Mouse (Mus musculus) activated CD4-positive, CD25-positive, alpha-beta regulatory T cell (primary cell): ENCODE results near the gene Tmem26. TPM values are rescaled to one million over a fixed set of nuclear protein-coding genes. Genes with fewer than 3 reads are reported as not detected.

ENCODE experiments used
- polyA plus RNA-seq, 2 experiments: library from polyadenylated mRNA; unstranded; fragments of 100-300 nt; shearing (Covaris generic); gene quantifications; one replicate each; pipeline ENCODE4 v1.2.1; 2017

The Tmem26 gene
- polyA plus RNA-seq = under 1 TPM; 0.45 to 0.54 TPM

GRCm38 (mm10) chr10:68723568-68724360 lies at the start of gene Tmem26:
Gene Tmem26 (plus strand): TSS chr10:68723646.

Other genes with a start within 250 kb of the Tmem26 start
- gene Cabcoco1, start 181.8 kb upstream of the Tmem26 start, polyA plus RNA-seq = 1 to 10 TPM; 3.5 to 4.3 TPM